Mouse (Mus musculus) adrenal gland (tissue): ENCODE data around the gene Dscam.

ENCODE experiments used
- intact Hi-C: fragments of 180-260 bp; cut with DNase I; formaldehyde crosslinking; loops from one replicate; pipeline ENCODE4 v1.15.1; 2025

Dscam gene

DNA sequence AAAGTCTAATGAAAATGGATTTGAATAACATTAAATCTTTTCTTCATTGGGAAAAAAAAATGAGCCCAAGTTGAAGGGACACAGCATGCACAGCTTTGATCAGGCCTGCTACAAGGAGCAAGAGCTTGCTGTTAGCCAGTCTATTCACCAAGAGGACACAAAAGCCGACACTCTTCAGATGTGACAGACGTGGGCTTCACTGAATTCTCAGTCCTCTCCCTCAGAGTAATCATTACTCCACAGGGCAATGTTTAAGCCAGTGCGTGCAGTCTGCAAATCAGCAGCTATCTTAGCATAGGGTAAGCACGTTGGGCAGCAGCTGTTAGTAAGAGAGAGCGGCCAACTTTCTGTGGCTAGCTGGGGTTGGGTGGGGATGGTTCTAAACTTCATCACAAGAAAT lies 391.5 kb downstream of the Dscam start:
- intact Hi-C loops = no loop called here

DNA sequence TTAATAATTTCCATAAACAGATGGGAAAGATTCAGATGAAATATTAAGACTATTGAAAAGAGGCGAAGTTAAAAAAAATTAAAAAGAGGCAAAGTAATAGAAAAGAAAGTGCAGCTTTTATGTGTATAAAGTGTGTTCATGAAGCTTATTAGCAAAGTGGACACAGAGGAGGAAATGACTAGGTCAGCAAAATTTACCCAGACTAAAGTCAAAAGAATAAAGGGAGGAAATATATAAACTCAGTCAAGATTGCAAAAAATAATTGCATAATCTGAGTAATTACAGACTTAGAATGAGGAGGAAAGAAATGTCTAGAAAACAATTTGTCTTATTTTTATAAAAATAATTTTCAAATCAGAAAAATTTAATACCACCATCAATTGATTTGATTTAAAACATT lies 396.3 kb downstream of the Dscam start:
- intact Hi-C loops = no loop called here

DNA sequence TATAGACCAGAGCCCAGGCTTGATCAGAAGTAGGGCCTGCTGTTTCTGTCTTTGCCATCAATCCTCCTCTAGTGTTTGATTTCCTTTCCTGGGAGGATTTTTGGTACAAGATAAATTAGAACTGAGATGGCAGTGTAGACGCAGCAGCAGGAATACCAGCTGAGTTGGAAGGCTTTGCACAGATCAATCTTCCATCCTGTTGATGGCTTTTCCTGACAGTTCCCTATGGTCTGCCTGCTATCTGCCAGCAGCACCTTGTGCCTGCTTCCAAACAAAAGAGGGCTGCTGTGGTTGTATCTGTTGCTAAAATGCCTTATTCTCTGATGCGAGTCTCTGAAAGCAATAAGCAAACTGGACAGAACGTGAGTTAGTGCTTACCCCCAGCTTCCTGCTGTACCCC lies 402.6 kb downstream of the Dscam start:
- intact Hi-C loops = no loop called here

DNA sequence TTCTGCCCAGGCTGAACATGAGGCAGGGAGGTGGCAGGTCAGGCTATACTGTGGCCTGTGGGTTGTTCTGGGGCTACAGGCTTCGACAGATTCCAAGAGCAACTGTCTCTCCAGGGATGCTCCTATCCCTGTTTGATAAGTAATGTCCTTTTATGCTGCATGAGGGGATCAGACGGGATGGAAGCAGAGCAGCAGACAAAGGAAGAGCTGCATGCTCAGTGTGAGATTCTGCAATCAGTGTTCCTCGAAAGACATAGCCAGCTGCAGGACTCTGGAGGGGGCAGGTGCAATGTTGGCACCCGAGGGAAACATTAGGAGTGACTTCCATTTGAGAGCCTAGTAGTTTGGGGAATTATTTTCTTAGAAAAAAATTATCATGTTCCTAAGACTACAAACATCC lies 403.0 kb downstream of the Dscam start:
- intact Hi-C loops = no loop called here

DNA sequence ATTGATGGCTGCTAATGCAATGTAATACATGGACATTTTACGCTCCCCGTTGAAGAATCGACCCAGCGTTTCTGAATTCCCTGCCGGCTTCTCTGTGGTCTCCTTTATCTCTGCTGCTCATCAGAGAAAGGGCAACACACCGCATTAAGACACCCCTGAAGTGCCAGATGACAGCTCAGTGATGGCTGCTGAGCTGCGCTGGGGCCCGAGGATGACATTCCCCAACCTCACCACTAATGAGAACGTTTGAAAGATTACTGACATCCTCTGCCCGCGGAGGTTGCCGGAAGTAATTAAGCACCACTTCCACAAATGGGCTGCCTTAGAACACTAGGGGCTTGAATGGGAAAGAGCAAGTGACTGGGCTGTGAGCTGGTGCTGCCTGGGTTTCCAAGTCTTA lies 409.3 kb downstream of the Dscam start:
- intact Hi-C loops = no loop called here

DNA sequence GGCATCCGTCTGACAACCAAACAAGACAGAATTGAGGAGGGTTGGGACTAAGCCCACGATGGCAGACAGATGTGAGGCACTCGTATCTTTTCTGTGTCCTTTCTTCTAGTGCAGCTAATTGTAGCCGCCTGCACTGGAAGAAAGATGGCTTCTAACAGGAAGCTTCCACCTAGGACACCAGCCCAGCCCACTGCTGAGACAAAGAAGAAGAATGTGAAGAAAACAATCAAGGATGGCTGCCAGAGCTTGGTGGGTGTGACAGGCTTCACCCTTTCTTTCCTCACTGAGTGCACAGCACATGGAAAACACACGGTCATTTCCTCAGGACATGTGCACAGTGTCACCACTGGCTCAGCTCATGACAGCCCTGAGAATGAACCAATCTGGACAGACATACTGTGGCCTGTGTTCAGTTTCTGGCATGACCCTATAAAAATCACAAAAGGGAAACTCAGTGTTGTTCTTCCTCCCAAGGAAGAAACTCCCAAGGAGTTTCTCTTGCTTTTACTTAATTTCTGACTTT lies 411.4 kb downstream of the Dscam start:
- intact Hi-C loops = no loop called here

DNA sequence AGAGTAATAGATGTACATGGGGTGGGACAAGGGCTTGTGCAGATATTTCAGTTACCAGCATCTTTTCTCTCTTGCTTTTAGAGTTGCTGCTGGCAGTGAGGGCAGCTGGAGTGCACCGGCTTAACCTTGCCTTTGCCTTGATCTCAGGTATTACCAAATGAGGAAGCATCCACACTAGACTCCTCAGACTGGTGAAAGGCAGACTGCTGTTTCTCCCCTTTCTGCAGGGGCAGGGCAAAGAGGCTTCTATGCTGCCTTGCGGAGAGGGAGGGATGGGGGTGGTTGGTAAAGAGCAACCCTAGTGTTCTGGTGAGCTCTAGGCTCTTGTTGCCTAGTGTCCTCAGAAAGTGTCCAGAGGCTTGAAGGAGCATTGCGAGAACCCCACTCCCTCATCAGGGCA lies 412.2 kb downstream of the Dscam start:
- intact Hi-C loops = no loop called here

DNA sequence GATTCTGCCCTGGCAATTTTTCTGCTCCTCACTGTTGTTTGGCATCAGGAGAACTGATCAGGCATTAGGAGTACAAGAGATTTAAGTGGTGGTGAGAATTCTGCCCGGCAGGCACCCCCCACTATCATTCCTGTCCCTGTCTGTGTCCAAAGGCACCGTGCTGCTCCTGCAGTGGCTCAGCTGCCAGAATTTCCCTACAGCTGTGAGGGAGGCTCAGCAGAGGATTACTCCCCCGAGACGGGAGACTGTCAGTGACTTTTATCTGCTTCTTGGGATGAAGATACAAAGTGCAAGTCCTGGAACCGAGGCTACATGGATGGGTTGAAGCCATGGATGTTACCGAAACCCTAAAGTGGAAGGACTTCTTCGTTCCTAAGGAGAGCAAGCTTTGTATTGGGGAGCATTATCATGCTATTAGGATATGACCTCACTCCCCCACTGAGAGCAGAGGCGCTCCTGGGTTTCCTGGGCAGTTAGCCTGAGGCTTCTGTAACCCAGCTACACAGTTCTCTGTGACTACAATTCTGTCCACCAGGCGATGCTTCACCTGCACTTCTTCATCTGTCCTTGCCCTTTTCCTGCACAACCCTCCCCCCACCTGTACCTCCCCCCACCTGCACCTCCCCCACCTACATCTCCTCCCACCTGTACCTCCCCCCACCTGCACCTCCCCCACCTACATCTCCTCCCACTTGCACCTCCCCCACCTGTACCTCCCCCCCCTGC lies 412.8 kb downstream of the Dscam start:
- intact Hi-C loops = no loop called here

DNA sequence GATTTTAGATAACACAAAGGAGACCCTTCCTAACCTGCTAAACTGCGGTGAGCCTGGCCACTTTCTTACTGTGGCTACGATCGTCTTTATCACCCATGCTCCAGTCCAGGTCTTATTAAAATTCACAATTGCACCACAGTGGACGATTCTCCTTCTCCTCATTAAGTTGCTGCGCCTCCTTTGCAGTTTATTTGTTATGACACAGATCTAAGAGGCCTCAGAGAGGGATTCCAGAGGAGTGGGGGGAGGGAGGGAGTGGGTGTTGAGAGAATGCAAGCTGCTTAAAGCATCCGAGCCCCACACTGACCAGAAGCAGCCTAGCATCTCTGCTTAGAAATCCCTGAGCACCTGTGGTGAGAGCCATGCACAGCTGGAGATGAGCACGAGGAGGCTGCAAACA lies 413.6 kb downstream of the Dscam start:
- intact Hi-C loops = no loop called here

DNA sequence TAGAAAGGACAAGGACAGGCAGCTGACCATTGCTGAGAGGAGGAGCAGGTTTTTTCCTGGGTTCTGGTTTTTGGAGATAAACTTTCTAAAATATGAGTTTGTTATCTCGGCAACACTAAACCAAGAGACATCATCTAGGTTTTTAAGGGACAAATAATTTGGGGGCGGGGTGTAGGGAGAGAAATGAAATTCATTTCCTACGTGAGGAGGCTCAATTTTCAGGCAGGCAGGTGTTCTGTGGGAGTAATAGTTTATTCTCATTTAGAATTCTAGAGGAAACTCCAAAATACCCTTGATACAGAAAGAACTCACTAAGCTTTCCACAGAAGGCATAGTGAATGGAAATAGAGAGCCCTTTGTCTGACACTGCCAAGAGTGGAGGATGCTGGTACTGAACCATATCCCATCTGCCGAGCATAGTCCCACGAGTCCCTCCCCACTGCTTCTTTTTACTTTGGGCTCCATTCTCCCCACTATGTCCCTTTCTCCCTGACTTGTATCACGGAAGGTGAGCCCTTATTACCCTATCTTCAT lies 415.5 kb downstream of the Dscam start:
- intact Hi-C loops = no loop called here

DNA sequence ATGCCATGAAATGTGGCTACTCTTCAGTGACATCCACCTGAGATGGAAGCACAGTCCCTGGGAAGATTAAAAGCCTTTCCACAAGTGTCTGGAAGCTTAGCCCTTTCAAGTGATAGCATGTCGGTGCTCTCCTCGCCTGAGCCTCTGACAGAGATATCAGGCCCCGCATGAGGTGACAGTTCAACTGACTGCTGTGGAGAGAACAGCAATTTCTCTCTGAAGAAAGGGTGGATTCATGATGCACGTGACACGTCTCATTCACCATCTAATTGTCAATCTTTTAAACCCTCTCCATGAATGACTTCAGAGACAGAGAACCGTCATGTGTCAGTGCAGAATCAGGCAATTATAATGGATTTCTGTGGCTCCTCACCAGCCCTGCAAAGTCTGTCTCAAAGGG lies 416.2 kb downstream of the Dscam start:
- intact Hi-C loops = no loop called here

DNA sequence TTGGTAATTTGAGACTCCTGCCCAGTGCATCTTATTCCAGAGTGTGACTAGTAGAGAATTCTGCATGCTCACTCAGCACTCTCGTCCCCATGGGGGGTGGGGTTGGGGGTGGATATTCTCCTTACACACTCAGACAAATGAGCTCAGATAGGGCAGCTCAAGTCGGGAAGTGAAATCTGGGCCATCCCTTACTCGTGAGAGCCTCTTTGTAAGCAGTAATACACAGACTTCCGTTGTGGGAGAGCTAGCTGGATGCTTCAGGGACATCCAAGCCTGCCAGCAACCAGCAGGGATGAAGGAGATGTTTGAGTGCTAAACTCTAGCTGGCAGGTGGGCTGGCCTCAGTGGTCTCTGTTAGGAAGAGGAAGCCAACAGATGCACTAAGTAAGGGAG lies 416.8 kb downstream of the Dscam start:
- intact Hi-C loops = no loop called here

DNA sequence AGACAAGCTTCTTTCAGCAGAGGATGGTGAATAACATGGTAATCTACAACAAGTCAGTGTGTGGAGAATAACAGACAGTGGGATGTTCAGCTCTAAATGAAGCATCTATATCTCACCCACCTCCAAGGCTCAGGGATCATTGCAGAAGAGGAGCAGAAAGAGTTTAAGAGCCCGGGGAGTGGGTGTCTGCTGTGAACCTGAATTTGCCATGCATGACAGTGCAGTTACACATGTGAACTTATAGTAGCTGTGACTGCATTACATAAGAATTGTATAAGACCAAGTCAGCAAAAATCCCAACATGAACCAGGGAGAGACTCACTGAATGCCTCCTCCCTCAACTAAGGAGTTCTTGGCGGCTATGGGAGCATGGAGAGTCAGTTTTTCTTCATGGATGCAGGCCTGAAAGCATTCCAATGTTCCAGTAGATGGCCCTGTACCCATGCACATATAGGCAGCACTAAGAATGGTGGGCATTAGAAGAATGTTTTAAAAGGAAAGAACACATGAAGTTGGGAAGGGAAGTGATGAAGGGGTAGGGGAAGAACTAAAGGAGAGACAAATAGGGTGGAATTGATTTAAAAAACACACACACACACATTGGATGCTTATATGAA lies 417.3 kb downstream of the Dscam start:
- intact Hi-C loops = no loop called here

DNA sequence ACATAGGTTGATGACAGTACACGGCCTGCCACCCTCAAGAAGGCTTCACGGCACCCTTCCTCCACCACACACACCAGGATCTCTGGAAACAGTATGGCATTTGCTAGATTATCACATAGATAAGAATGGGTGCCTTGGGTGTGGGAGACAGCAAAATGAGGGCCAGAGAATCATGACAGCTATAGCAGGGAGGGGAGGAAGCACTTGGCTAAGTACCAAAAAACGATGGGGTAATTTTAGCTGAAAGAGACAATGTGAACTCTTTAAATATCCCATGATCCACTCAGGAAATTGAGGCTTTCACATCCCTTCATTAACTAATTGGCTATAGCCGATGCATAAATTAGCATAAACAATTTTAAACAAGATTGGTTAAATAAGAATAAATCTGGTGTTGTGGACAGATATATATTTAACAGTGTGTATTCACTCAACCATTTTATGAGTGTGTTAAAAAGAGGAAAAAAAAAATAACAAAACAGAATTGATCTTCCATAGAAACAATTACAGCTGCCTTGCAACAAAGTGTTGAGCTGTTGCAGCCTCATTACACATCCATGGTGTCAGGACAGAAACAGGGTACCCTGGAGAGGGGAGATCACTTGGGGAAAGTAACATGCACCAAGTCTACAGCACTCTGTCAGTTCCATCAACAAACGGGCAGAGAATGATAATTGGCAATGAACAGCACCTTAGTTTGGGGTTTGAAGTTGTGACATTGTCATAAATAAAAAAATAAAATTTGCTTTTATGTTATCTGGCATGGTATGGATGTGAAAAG lies 427.9 kb downstream of the Dscam start:
- intact Hi-C loops = no loop called here

DNA sequence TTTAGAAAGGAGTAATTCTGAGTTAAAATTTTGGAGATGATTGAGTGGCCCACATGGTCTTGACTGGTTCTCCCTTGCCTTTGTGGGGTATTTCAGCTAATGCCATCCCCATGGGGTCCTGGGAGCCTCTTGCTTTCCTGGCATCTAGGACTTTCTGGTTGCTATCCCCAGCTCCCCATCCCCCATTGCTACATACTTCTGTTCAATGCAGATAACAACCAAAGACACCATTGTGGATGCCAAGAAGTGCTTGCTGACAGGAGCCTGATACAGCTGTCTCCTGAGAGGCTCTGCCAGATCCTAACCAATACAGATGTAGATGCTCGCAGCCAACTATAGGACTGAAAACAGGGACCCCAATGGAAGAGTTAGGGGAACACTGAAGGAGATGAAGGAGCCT lies 429.2 kb downstream of the Dscam start:
- intact Hi-C loops = no loop called here

DNA sequence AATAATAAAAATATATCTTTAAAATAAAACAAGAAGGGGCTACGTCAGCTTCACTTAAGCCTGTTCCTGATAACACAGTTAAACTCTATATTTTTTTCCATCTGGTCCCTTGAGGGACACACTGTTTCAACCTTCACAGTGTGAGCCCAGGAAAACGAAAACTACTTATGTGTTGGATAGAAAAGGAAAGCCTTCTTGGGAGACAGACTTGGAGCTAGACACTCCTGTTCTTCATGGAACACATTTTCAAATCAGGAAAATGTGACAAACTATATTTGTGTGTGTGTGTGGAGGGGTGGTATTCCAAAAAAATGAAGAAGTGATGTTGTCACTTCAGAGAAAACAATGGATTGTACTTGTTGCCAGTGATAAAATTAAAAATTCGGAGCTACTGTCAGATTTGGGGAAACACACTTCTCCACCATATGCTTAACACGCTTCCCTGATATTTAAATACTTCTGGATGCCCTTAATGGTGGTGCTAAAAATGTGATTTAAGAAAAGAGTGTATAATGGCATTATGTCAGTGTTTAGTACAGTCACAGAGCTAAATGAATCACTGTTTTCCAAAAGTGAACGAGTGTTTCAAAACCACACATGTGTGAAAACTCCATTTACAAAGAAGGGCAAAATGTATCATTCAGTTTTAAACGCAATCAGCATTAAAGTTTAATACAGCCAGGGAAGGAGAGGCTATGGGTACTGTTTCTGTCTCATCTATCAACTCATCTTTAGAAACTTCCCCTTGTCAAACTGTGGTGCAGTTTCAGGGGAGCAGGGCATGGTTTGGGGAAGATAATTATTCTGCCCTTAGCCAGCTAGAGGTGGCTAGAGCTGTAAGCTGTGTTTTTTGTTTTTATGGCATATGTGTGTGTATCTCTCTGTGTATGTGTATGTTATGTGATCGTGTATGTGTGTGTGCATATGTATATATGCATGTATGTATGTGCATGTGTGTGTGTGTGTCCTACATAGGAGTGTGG lies 430.2 kb downstream of the Dscam start:
- intact Hi-C loops = no loop called here

DNA sequence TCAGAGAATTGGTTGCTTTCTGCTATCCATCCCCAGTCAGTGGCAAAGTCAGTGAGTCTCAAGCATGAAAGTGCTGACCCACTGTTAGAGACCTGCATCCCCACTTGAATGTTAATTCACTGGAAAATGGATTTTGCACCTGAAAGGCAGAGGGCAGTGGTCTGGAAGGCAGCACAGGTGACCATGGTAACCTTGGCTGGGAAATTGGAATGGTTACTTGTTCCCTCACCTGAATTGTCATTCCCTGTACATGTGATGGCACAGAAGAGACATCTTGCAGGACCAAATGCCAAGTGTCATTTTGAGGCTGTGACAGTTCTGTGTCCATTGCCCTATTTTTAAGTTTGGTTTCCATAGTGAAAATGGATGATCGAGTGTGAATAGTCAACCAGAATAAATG lies 434.1 kb downstream of the Dscam start:
- intact Hi-C loops = no loop called here

DNA sequence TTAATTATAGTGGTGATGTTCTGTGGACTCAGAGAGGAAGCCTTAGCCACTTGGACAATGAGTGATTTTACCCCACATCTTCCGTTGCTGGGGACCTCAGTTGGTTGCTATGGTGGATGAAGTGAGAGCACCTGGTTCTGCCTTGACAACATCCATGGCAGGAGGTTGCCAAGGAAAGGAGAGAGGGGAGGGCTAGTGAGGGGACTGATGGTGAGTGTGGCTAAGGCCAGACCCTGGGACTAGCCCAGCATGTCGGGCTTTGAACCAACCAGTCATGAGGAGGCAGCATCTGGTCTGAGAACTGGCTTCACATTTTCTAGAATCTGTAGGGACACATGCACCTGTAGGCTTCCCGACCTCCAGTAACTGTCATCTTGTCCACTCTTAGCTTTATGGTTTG lies 439.7 kb downstream of the Dscam start:
- intact Hi-C loops = no loop called here

DNA sequence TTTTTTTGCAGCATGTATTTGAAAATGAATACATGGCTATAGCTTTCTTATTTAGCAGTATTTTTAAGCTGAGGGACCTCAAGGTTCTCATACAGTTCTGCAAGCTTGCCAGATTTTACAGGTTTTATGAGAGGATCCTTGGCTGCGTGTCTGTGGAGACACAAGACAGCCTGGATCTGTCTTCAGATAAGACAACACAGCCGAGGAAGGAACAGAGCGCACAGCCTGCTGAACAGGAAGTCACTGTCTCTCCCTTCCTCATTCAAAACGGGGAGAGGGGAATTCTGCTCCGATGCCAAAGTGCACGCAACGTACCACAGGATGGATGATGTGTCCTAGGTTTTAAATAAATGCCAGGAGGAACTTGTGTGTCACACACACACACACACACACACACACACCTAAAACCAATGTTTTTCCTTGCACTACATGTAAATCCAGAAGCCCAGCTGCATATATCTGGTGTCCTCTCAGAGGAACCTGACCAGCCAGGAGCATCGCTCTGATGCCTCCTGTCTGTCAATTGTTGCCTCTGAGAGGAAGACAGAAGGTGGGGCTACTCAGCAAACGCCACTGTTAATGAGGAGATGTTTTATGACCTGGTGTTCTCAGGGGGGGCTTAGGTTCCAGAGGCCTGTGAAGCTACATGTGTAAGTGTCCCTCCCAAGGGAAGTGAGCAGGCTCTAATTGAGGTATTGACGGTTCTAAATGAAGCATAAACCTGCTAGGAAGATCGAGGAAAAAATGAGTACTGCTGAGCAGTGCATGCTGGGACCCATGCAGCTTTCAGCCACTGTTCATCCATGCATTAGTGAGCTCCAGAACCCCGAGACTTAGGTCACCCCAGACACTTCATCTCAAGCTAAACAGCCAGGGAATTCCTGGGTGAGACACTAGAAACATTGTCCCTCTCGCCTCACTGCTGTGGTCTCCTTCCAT lies 442.4 kb downstream of the Dscam start:
- intact Hi-C loops = no loop called here
